Mouse (Mus musculus) splenic B cell, adult 2 months (primary cell): Measurements from ENCODE around the gene March9.

ENCODE experiments used
- DNase-seq: peaks from one replicate; pipeline ENCODE4 v3.0.0-alpha.2; 2011; ENCODE audit warnings: low read depth, low spot score
- H3K27me3 ChIP-seq: 2 replicates; pipeline ENCODE4 v1.6.1; 2012; ENCODE audit warnings: mild to moderate bottlenecking, low read length, moderate library complexity, mixed read lengths; ENCODE audit not compliant: control insufficient read depth, poor library complexity, insufficient read depth, severe bottlenecking
- H3K36me3 ChIP-seq: 2 replicates; pipeline ENCODE4 v1.6.1; 2012; ENCODE audit warnings: mild to moderate bottlenecking, low read length, moderate library complexity, mixed read lengths; ENCODE audit not compliant: control insufficient read depth, poor library complexity, insufficient read depth, severe bottlenecking

March9 gene

GRCm38 (mm10) chr10:127061085-127061484 is 1.1 kb upstream of the March9 start:
- Histone ChIP-seq H3K36me3 (no peaks in the 10 kb centered on the region; the same call in none of the 2 replicates), H3K27me3 (no peaks in the 10 kb centered on the region)
- no peak for DNase-seq

GRCm38 (mm10) chr10:127059174-127059967 is 613 bp downstream of the March9 start:
- DNase-seq = no peak
- H3K36me3 ChIP-seq = no peaks in the 10 kb centered on the region
- no peaks in the 10 kb centered on the region for H3K27me3 ChIP-seq

GRCm38 (mm10) chr10:127058708-127059107 is 1.3 kb downstream of the March9 start:
- no peak for DNase-seq
- Histone ChIP-seq H3K27me3 (no peaks in the 10 kb centered on the region), H3K36me3 (no peaks in the 10 kb centered on the region)

- peak; percentile 87 for DNase-seq
- H3K27me3 ChIP-seq = no peaks in the 10 kb centered on the region
- no peaks in the 10 kb centered on the region for H3K36me3 ChIP-seq
These were observed 1.8 kb downstream of the March9 start for GRCm38 (mm10) chr10:127058161-127058560.

GRCm38 (mm10) chr10:127056490-127056889 is 3.5 kb downstream of the March9 start:
- no peak for DNase-seq
- no peaks in the 10 kb centered on the region for H3K36me3 ChIP-seq

GRCm38 (mm10) chr10:127055406-127055805 is 4.6 kb downstream of the March9 start:
- Histone ChIP-seq H3K36me3 (no peaks in the 10 kb centered on the region), H3K27me3 (no peaks in the 10 kb centered on the region)
- DNase-seq = peak; percentile 56

More at GRCm38 (mm10) chr10:127056490-127056889, 3.5 kb downstream of the March9 start:
- no peaks in the 10 kb centered on the region for H3K27me3 ChIP-seq

GRCm38 (mm10) chr10:127054646-127055045 is 5.3 kb downstream of the March9 start:
- Histone ChIP-seq H3K36me3 (no peaks in the 10 kb centered on the region), H3K27me3 (no peaks in the 10 kb centered on the region)
- no peak for DNase-seq

GRCm38 (mm10) chr10:127050119-127050474 is 9.9 kb downstream of the March9 start:
- no peak for DNase-seq
- Histone ChIP-seq H3K27me3 (no peaks in the 10 kb centered on the region; the same call in 1 of the 2 replicates), H3K36me3 (no peaks in the 10 kb centered on the region)

GRCm38 (mm10) chr10:127049395-127050118 is 10.4 kb downstream of the March9 start:
- DNase-seq = peak; percentile 41

GRCm38 (mm10) chr10:127048608-127049394 is 11.2 kb downstream of the March9 start:
- Histone ChIP-seq H3K27me3 (no peaks in the 10 kb centered on the region; the same call in 1 of the 2 replicates), H3K36me3 (no peaks in the 10 kb centered on the region)
- DNase-seq = no peak

More at GRCm38 (mm10) chr10:127049395-127050118, 10.4 kb downstream of the March9 start:
- H3K36me3 ChIP-seq = no peaks in the 10 kb centered on the region
- no peaks in the 10 kb centered on the region; the same call in 1 of the 2 replicates for H3K27me3 ChIP-seq

GRCm38 (mm10) chr10:127047954-127048353 is 12.0 kb downstream of the March9 start, which contains the start of gene Cyp27b1:
TSS of gene Cyp27b1 (plus strand) at chr10:127048250.
- Histone ChIP-seq H3K36me3 (no peaks in the 10 kb centered on the region), H3K27me3 (no peaks in the 10 kb centered on the region; the same call in 1 of the 2 replicates)
- DNase-seq = no peak

- no peak for DNase-seq
- Histone ChIP-seq H3K27me3 (no peaks in the 10 kb centered on the region), H3K36me3 (no peaks in the 10 kb centered on the region)
These were observed 16.8 kb downstream of the March9 start for GRCm38 (mm10) chr10:127043187-127043586.

GRCm38 (mm10) chr10:127042468-127043115 is 17.4 kb downstream of the March9 start:
- Histone ChIP-seq H3K36me3 (no peaks in the 10 kb centered on the region), H3K27me3 (no peaks in the 10 kb centered on the region)
- no peak for DNase-seq

GRCm38 (mm10) chr10:127041774-127042338 is 18.1 kb downstream of the March9 start:
- H3K27me3 ChIP-seq = no peaks in the 10 kb centered on the region
- DNase-seq = peak; percentile 91
- no peaks in the 10 kb centered on the region for H3K36me3 ChIP-seq
